Mouse (Mus musculus) spleen, adult 2 months (tissue): ENCODE results near the gene Slc13a5.

ENCODE experiments used
- CTCF ChIP-seq: fragments of 200-500 bp; IDR thresholded peaks from 2 replicates; pipeline ENCODE4 v1.5.1; 2011; ENCODE audit warnings: mild to moderate bottlenecking, inconsistent platforms; ENCODE audit not compliant: insufficient read depth, insufficient read length, insufficient replicate concordance; ENCODE audit errors: extremely low read depth
- POLR2A ChIP-seq: fragments of 200-500 bp; IDR thresholded peaks from 2 replicates; pipeline ENCODE4 v1.6.1; 2011; ENCODE audit warnings: low read depth, low read length, inconsistent platforms

GRCm38 (mm10) chr11:72215410-72215797 lies 51.6 kb downstream of the Slc13a5 start, which contains the start of gene Med31:
- TF ChIP-seq POLR2A (no peak), CTCF (no peak)
